In genomic region chr12:85202191-85202590, GRCm38 (mm10) we compare ENCODE assay signal across 19 mouse cellular contexts. TPM values are rescaled to one million over a fixed set of nuclear protein-coding genes. Genes with fewer than 3 reads are reported as not detected.
DNase-seq lines count a peak whose midpoint lies in the region; ATAC-seq and TF ChIP-seq lines count a peak whose summit lies in the region.
"Had no signal": no experiment of that assay in that cellular context is flagged by ENCODE, and none has a peak within 500 bp of the region (broad histone marks: within the 10 kb centered on the region; RNA-seq: fewer than 3 reads in every experiment).

No protein-coding gene starts in this region.

- no peaks in the 10 kb centered on the region for H3K27me3 ChIP-seq in kidney, embryonic 15.5 days
- H3K27me3 ChIP-seq in kidney, embryonic 16.5 days (ENCODE audit: insufficient read depth, low read length) = no peaks in the 10 kb centered on the region
- no peaks in the 10 kb centered on the region for H3K27me3 ChIP-seq in C2C12 (ENCODE audit: control insufficient read depth, insufficient read depth, insufficient read length)
- peaks cover 20% of the 10 kb centered on the region for H3K27me3 ChIP-seq in limb, embryonic 10.5 days (ENCODE audit: low read depth, poor library complexity, severe bottlenecking)
- no peaks in the 10 kb centered on the region for H3K27me3 ChIP-seq in liver, postnatal 0 days (ENCODE audit: insufficient read depth, low read length)
- H3K27me3 ChIP-seq: intestine, embryonic 15.5 days; liver, embryonic 12.5 days; neural tube, embryonic 12.5 days had no signal

- no peak overlapping the region for H3K9ac ChIP-seq in kidney, embryonic 15.5 days
- H3K9ac ChIP-seq in kidney, embryonic 16.5 days (replicated peaks; ENCODE audit: low read length) = no peak overlapping the region
- no peak overlapping the region for H3K9ac ChIP-seq in liver, postnatal 0 days (replicated peaks)
- H3K9ac ChIP-seq: forebrain, postnatal 0 days; hindbrain, embryonic 14.5 days; intestine, embryonic 15.5 days; liver, embryonic 12.5 days; neural tube, embryonic 12.5 days had no signal

- peak overlapping the region; percentile 74 for H3K27ac ChIP-seq in gastrocnemius, adult 2 months
- peak overlapping the region; percentile 73 for H3K27ac ChIP-seq in kidney, embryonic 15.5 days
- H3K27ac ChIP-seq in kidney, embryonic 16.5 days (ENCODE audit: low read length) = no peak overlapping the region
- H3K27ac ChIP-seq in limb, embryonic 10.5 days = peak overlapping the region; percentile 84
- no peak overlapping the region for H3K27ac ChIP-seq in liver, postnatal 0 days (ENCODE audit: low read depth)
- H3K27ac ChIP-seq in left cerebral cortex, adult 2 months = no peak overlapping the region
- H3K27ac ChIP-seq: intestine, embryonic 15.5 days; kidney, postnatal 0 days; liver, embryonic 12.5 days had no signal

- H3K36me3 ChIP-seq in kidney, embryonic 15.5 days = no peaks in the 10 kb centered on the region
- H3K36me3 ChIP-seq in kidney, embryonic 16.5 days (ENCODE audit: insufficient read depth, low read length) = no peaks in the 10 kb centered on the region
- no peaks in the 10 kb centered on the region for H3K36me3 ChIP-seq in C2C12 (ENCODE audit: control insufficient read depth, insufficient read depth)
- H3K36me3 ChIP-seq in limb, embryonic 10.5 days = no peaks in the 10 kb centered on the region
- no peaks in the 10 kb centered on the region for H3K36me3 ChIP-seq in liver, postnatal 0 days (replicated peaks; ENCODE audit: insufficient read depth, low read length)
- H3K36me3 ChIP-seq: intestine, embryonic 15.5 days; liver, embryonic 12.5 days; neural tube, embryonic 12.5 days had no signal

- DNase-seq in gastrocnemius, adult 2 months = no peak
- no peak for DNase-seq in gastrocnemius, postnatal 14 days
- no peak for DNase-seq in limb, embryonic 10.5 days (ENCODE audit: low spot score)
- no peak for DNase-seq in liver, postnatal 0 days
- DNase-seq in left cerebral cortex, adult 2 months (ENCODE audit: extremely low spot score in 1 of 2, low spot score in 2 of 2) = no peak
- DNase-seq: heart, postnatal 10 days; thymus, postnatal 14 days had no signal

- no peaks in the 10 kb centered on the region for H3K79me3 ChIP-seq in C2C12 (ENCODE audit: low read depth)

- no peak for TF ChIP-seq CTCF in gastrocnemius, adult 2 months (IDR thresholded peaks at IDR 0.05)
- TF ChIP-seq CTCF in C2C12 (IDR thresholded peaks at IDR 0.05; ENCODE audit: control insufficient read depth, insufficient read depth, insufficient read length) = no peak
- no peak for TF ChIP-seq CTCF in liver, postnatal 0 days (IDR thresholded peaks at IDR 0.05; ENCODE audit: low read depth)
- no peak for TF ChIP-seq CTCF in left cerebral cortex, adult 2 months (IDR thresholded peaks at IDR 0.05)

- H3K4me2 ChIP-seq in kidney, embryonic 15.5 days = no peak overlapping the region
- H3K4me2 ChIP-seq in kidney, embryonic 16.5 days (replicated peaks; ENCODE audit: low read depth, low read length) = no peak overlapping the region
- H3K4me2 ChIP-seq in liver, postnatal 0 days (ENCODE audit: low read depth, low read length) = no peak overlapping the region
- H3K4me2 ChIP-seq: hindbrain, embryonic 14.5 days; intestine, embryonic 15.5 days; liver, embryonic 12.5 days; neural tube, embryonic 12.5 days had no signal

- H3K4me1 ChIP-seq in kidney, embryonic 15.5 days = peaks cover 40% of the 10 kb centered on the region
- H3K4me1 ChIP-seq in kidney, embryonic 16.5 days (ENCODE audit: insufficient read depth, low read length) = peaks cover 28% of the 10 kb centered on the region
- H3K4me1 ChIP-seq in limb, embryonic 10.5 days = peaks cover 60% of the 10 kb centered on the region
- no peaks in the 10 kb centered on the region for H3K4me1 ChIP-seq in liver, postnatal 0 days (ENCODE audit: insufficient read depth)
- H3K4me1 ChIP-seq: liver, embryonic 12.5 days had no signal

- no peaks in the 10 kb centered on the region for H3K79me2 ChIP-seq in C2C12 (ENCODE audit: control insufficient read depth, insufficient read depth)

- no peak for ATAC-seq in kidney, embryonic 15.5 days (replicated peaks; ENCODE audit: low FRiP score)
- ATAC-seq in kidney, embryonic 16.5 days (ENCODE audit: low FRiP score, low TSS enrichment) = no peak
- no peak for ATAC-seq in liver, postnatal 0 days
- ATAC-seq: intestine, embryonic 15.5 days; liver, embryonic 12.5 days had no signal

- H3K4me3 ChIP-seq in gastrocnemius, adult 2 months = no peak overlapping the region
- H3K4me3 ChIP-seq in kidney, embryonic 15.5 days (replicated peaks) = no peak overlapping the region
- no peak overlapping the region for H3K4me3 ChIP-seq in kidney, embryonic 16.5 days (ENCODE audit: low read length)
- no peak overlapping the region for H3K4me3 ChIP-seq in C2C12 (ENCODE audit: insufficient read depth, poor library complexity, severe bottlenecking)
- no peak overlapping the region for H3K4me3 ChIP-seq in limb, embryonic 10.5 days
- no peak overlapping the region for H3K4me3 ChIP-seq in liver, postnatal 0 days (ENCODE audit: low read depth, low read length)
- no peak overlapping the region for H3K4me3 ChIP-seq in left cerebral cortex, adult 2 months
- H3K4me3 ChIP-seq: intestine, embryonic 15.5 days; liver, embryonic 12.5 days; neural tube, embryonic 12.5 days had no signal

- H3K9me3 ChIP-seq in kidney, embryonic 15.5 days (replicated peaks) = no peaks in the 10 kb centered on the region
- H3K9me3 ChIP-seq in kidney, embryonic 16.5 days (ENCODE audit: low read length) = no peaks in the 10 kb centered on the region
- H3K9me3 ChIP-seq in limb, embryonic 10.5 days (replicated peaks) = no peaks in the 10 kb centered on the region
- H3K9me3 ChIP-seq in liver, postnatal 0 days (ENCODE audit: low read length) = no peaks in the 10 kb centered on the region
- H3K9me3 ChIP-seq: intestine, embryonic 15.5 days; liver, embryonic 12.5 days; neural tube, embryonic 12.5 days had no signal

- peak overlapping the region; percentile 15 for H3ac ChIP-seq in C2C12 (ENCODE audit: control insufficient read depth, insufficient read length, low read depth)

- no peak for TF ChIP-seq EP300 in liver, postnatal 0 days (IDR thresholded peaks at IDR 0.05; ENCODE audit: low read depth)

- WGBS in kidney, embryonic 15.5 days = 70% methylated on average over 7 of the region's 7 CpGs
- 64% methylated on average over 7 of the region's 7 CpGs for WGBS in kidney, embryonic 16.5 days
- 89% methylated on average over 7 of the region's 7 CpGs for WGBS in limb, embryonic 10.5 days
- 83% methylated on average over 7 of the region's 7 CpGs for WGBS in liver, postnatal 0 days (ENCODE audit: insufficient replicate concordance)

- intact Hi-C loops in gastrocnemius, adult 2 months (cut with DNase I) = no loop called here
- intact Hi-C loops in gastrocnemius, postnatal 14 days (cut with DNase I; ENCODE audit: low total_unique reads) = no loop called here
- intact Hi-C loops in left cerebral cortex, adult 2 months (cut with DNase I) = no loop called here

TF ChIP-seq in C2C12, 6 proteins besides CTCF, POLR2A, EP300 and RAD21:
- TF ChIP-seq MAX (IDR thresholded peaks at IDR 0.05) = no peak
- no peak for TF ChIP-seq MYOD1 (IDR thresholded peaks at IDR 0.05; ENCODE audit: control insufficient read depth, insufficient read length, low read depth)
- TF ChIP-seq CEBPB (IDR thresholded peaks at IDR 0.05; ENCODE audit: low read depth) = no peak
- no peak for TF ChIP-seq FOSL1 (IDR thresholded peaks at IDR 0.05; ENCODE audit: insufficient read depth, low read length, poor library complexity, severe bottlenecking)
- TF ChIP-seq USF1 (IDR thresholded peaks at IDR 0.05; ENCODE audit: low read depth) = no peak
- no peak for TF ChIP-seq MYOG (IDR thresholded peaks at IDR 0.05; ENCODE audit: control insufficient read depth, extremely low read depth, insufficient read length)

RNA-seq across cellular contexts. Expression of gene Eif2b2, which starts 17.1 kb away (rescaled TPM):
- total RNA-seq in gastrocnemius, adult 2 months (2021) = 10 to 100 TPM; 56.1 to 63.1 TPM
- 10 to 100 TPM; 75.6 to 77.1 TPM for total RNA-seq in gastrocnemius, postnatal 14 days (2021)
- 98.7 and 105 TPM in 2 replicates for polyA plus RNA-seq in kidney, embryonic 15.5 days (2015; fragmentation: Nextera tagmentation; extraction: Ambion mirVana)
- 108 and 110 TPM in 2 replicates for polyA plus RNA-seq in kidney, embryonic 16.5 days (2015; fragmentation: Nextera tagmentation; extraction: Ambion mirVana)
- polyA plus RNA-seq in C2C12 (2012; fragmentation: generic; extraction: Trizol) = 294 TPM
- 126 and 133 TPM in 2 replicates for polyA plus RNA-seq in limb, embryonic 10.5 days (2016; fragmentation: Nextera tagmentation; extraction: Ambion mirVana)
- polyA plus RNA-seq in liver, postnatal 0 days (2015; fragmentation: Nextera tagmentation; extraction: Ambion mirVana) = 21.7 and 24.6 TPM in 2 replicates
- 10 to 100 TPM; 58.5 to 74.0 TPM for total RNA-seq in left cerebral cortex, adult 2 months (2021)

RNA-seq across cellular contexts. Expression of gene Pgf, which starts 24.6 kb away (rescaled TPM):
- total RNA-seq in gastrocnemius, adult 2 months (2021) = 1 to 10 TPM; 1.5 to 1.8 TPM
- 1 to 10 TPM; 2.2 to 2.3 TPM for total RNA-seq in gastrocnemius, postnatal 14 days (2021)
- 15.9 and 18.8 TPM in 2 replicates for polyA plus RNA-seq in kidney, embryonic 15.5 days (2015; fragmentation: Nextera tagmentation; extraction: Ambion mirVana)
- 16.9 and 18.4 TPM in 2 replicates for polyA plus RNA-seq in kidney, embryonic 16.5 days (2015; fragmentation: Nextera tagmentation; extraction: Ambion mirVana)
- 49.6 TPM for polyA plus RNA-seq in C2C12 (2012; fragmentation: generic; extraction: Trizol)
- polyA plus RNA-seq in limb, embryonic 10.5 days (2016; fragmentation: Nextera tagmentation; extraction: Ambion mirVana) = 6.9 and 9.6 TPM in 2 replicates
- 0.36 and 0.45 TPM in 2 replicates for polyA plus RNA-seq in liver, postnatal 0 days (2015; fragmentation: Nextera tagmentation; extraction: Ambion mirVana)
- 1 to 10 TPM; 2.6 TPM for total RNA-seq in left cerebral cortex, adult 2 months (2021)
- total RNA-seq: megakaryocyte progenitor cell, adult 5-6 weeks; MEL; monocyte, adult 5-6 weeks had no signal

RNA-seq across cellular contexts. Expression of gene Rps6kl1, which starts 51.1 kb away (rescaled TPM):
- 1 to 10 TPM in 1 of 2 experiments, under 1 TPM in 1; 0.94 to 1.1 TPM for total RNA-seq in gastrocnemius, adult 2 months (2021)
- under 1 TPM; 0.51 to 0.89 TPM for total RNA-seq in gastrocnemius, postnatal 14 days (2021)
- polyA plus RNA-seq in kidney, embryonic 15.5 days (2015; fragmentation: Nextera tagmentation; extraction: Ambion mirVana) = 1.0 and 1.4 TPM in 2 replicates
- polyA plus RNA-seq in kidney, embryonic 16.5 days (2015; fragmentation: Nextera tagmentation; extraction: Ambion mirVana) = 0.86 and 1.1 TPM in 2 replicates
- polyA plus RNA-seq in C2C12 (2012; fragmentation: generic; extraction: Trizol) = 0.39 TPM
- polyA plus RNA-seq in limb, embryonic 10.5 days (2016; fragmentation: Nextera tagmentation; extraction: Ambion mirVana) = 0.39 and 0.45 TPM in 2 replicates
- polyA plus RNA-seq in liver, postnatal 0 days (2015; fragmentation: Nextera tagmentation; extraction: Ambion mirVana) = 0.39 and 0.61 TPM in 2 replicates
- total RNA-seq in left cerebral cortex, adult 2 months (2021) = 10 to 100 TPM; 33.9 to 38.6 TPM
- total RNA-seq: megakaryocyte progenitor cell, adult 5-6 weeks had no signal

Comparison
In these comparisons a context has a peak if more than half of its experiments do, and no peak if none do; other contexts are left out.
1. H3K27ac ChIP-seq: peak in gastrocnemius, adult 2 months (single experiment), kidney, embryonic 15.5 days (single experiment) and limb, embryonic 10.5 days (single experiment); none in kidney, embryonic 16.5 days (single experiment), liver, postnatal 0 days (single experiment) and left cerebral cortex, adult 2 months (single experiment).